Mouse (Mus musculus) liver, adult (tissue): ENCODE data around the gene Aurkb.

Experiments used
- GATA4 ChIP-seq: IDR thresholded peaks from 2 replicates; pipeline ENCODE4 v1.6.1; 2014; ENCODE audit warnings: mild to moderate bottlenecking, low read length; ENCODE audit not compliant: insufficient replicate concordance

Aurkb gene

GRCm38 (mm10) chr11:69072666-69073064 is 27.2 kb downstream of the Aurkb start:
- TF ChIP-seq GATA4, result no peak

GRCm38 (mm10) chr11:69073065-69073888 is 27.8 kb downstream of the Aurkb start:
- TF ChIP-seq GATA4, result peak; percentile 82

GRCm38 (mm10) chr11:69073951-69074775 is 28.7 kb downstream of the Aurkb start:
- TF ChIP-seq GATA4, result no peak

- TF ChIP-seq GATA4, result no peak
Observed at GRCm38 (mm10) chr11:69074776-69075069, 29.3 kb downstream of the Aurkb start.

- no peak for TF ChIP-seq GATA4
Observed at GRCm38 (mm10) chr11:69075764-69076479, 30.5 kb downstream of the Aurkb start.

GRCm38 (mm10) chr11:69076572-69076971 is 31.1 kb downstream of the Aurkb start:
- no peak for TF ChIP-seq GATA4

GRCm38 (mm10) chr11:69077316-69077715 is 31.9 kb downstream of the Aurkb start:
- TF ChIP-seq GATA4, result no peak

GRCm38 (mm10) chr11:69078041-69078440 is 32.6 kb downstream of the Aurkb start:
- TF ChIP-seq GATA4, result no peak

GRCm38 (mm10) chr11:69078805-69079438 is 33.5 kb downstream of the Aurkb start:
- no peak for TF ChIP-seq GATA4

- TF ChIP-seq GATA4, result no peak
Observed at GRCm38 (mm10) chr11:69080102-69080854, 34.8 kb downstream of the Aurkb start.

GRCm38 (mm10) chr11:69080855-69081222 is 35.4 kb downstream of the Aurkb start:
- TF ChIP-seq GATA4, result no peak

- TF ChIP-seq GATA4, result no peak
Observed at GRCm38 (mm10) chr11:69081613-69082012, 36.2 kb downstream of the Aurkb start.

GRCm38 (mm10) chr11:69085608-69086007 is 40.2 kb downstream of the Aurkb start:
- TF ChIP-seq GATA4, result no peak

GRCm38 (mm10) chr11:69086390-69086789 is 40.9 kb downstream of the Aurkb start:
- TF ChIP-seq GATA4, result no peak
